ENCODE assay signal across 8 mouse cellular contexts in genomic region chr14:16447587-16447986, GRCm38 (mm10).
DNase-seq lines count a peak whose midpoint lies in the region; ATAC-seq lines count a peak whose summit lies in the region.

No protein-coding gene starts in this region.

- H3K4me2 ChIP-seq in limb, embryonic 12.5 days, result no peak overlapping the region

- WGBS in limb, embryonic 12.5 days, result 39% methylated on average over 3 of the region's 3 CpGs

- no peaks in the 10 kb centered on the region for H3K9me3 ChIP-seq in limb, embryonic 12.5 days

- H3K27me3 ChIP-seq in limb, embryonic 12.5 days, result no peaks in the 10 kb centered on the region

- peak; percentile 39 for DNase-seq in CD4-positive, CD25-positive, alpha-beta regulatory T cell, adult 2 months (ENCODE audit: low read depth, low spot score)
- peak; percentile 23 to 24 for DNase-seq in B cell, adult 2 months
- peak; percentile 46 for DNase-seq in embryo, embryonic 9.5 days (ENCODE audit: extremely low spot score)
- peak; percentile 53 for DNase-seq in retina, embryonic 14.5 days (ENCODE audit: low spot score)
- DNase-seq in cerebellum, adult 9-10 months, result no peak

- H3K9ac ChIP-seq in limb, embryonic 12.5 days (replicated peaks), result no peak overlapping the region

- no peak overlapping the region for H3K27ac ChIP-seq in limb, embryonic 12.5 days

- no peak overlapping the region for H3K4me3 ChIP-seq in limb, embryonic 12.5 days (replicated peaks)

- H3K36me3 ChIP-seq in limb, embryonic 12.5 days, result no peaks in the 10 kb centered on the region

- 0 out of 2 replicates have a peak, but pooled peaks cover 5% of the 10 kb centered on the region for H3K4me1 ChIP-seq in limb, embryonic 12.5 days (replicated peaks)

- no peak for ATAC-seq in CD4-positive, CD25-positive, alpha-beta regulatory T cell, adult 4 months
- 0 out of 2 replicates have a peak, but pooled peaks have one; percentile 23 for ATAC-seq in limb, embryonic 12.5 days (ENCODE audit: insufficient number of reproducible peaks, insufficient read depth, low FRiP score, low TSS enrichment, low read depth)
- no peak for ATAC-seq in monocyte, adult 5-6 weeks (replicated peaks; ENCODE audit: insufficient number of reproducible peaks, low FRiP score, low TSS enrichment, poor library complexity, severe bottlenecking)
